Mouse (Mus musculus) kidney, postnatal 25 days (tissue): ENCODE measurements at regions not wholly inside any gene's neighbourhood (a gene's known extent, or its start where the extent isn't known, plus 50 kb on each side); places are given as distances from the start of the nearest gene placed in this dataset.

Experiments used
- DNase-seq, 2 experiments: peaks; one replicate each; pipeline ENCODE4 v3.0.0; 2021; ENCODE audit warnings: mixed read lengths in 2 of 2

DNA sequence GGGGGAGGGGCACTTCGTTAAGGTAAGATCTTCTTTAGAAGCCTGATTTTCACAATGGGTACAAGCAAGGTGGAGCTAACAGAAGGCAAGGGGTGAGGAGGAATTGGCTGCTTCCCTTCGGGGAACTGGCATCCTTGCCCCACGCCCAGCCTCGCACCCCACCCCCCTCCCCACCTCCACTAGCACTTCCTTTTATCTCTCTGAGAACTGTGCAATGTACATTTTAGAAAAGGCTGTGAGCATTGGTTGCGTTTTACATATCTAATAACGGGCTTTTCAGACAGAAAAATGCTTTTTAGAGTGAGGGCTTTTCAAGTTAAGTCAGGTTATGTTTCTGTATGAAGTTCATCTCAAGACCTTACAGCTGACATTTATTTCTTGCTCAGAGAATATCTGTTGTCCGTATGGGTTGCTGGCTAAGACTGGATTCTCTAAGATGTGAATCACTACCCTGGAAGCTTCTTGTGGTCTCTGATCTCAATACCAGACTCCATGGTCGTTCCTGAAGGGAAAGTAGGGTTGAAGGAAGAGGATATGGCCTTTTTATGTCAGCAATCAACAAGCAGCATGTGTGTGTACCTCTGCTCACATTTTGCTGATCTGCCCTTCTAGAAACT, 199.1 kb downstream of the Klf6 start:
- DNase-seq, result no peak

DNA sequence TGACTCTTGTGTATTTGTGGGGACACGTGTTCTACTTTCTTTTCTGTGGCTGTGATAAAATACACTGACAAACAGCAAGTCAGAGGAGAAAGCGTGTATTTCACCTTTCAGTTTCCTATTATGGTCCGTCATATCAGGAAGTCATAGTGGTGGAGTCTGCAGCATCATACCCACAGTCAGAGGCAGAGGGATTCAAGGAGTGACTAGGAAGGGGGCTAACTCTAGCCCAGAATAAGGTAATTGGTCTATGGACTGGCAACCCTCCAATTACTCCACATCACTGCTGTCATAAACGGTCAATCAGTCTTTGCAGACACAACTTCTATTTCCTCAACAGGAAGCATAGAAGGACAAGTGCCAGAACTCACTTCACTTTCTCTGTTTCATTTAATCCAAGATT, 201.0 kb downstream of the Klf6 start:
- DNase-seq, result no peak

DNA sequence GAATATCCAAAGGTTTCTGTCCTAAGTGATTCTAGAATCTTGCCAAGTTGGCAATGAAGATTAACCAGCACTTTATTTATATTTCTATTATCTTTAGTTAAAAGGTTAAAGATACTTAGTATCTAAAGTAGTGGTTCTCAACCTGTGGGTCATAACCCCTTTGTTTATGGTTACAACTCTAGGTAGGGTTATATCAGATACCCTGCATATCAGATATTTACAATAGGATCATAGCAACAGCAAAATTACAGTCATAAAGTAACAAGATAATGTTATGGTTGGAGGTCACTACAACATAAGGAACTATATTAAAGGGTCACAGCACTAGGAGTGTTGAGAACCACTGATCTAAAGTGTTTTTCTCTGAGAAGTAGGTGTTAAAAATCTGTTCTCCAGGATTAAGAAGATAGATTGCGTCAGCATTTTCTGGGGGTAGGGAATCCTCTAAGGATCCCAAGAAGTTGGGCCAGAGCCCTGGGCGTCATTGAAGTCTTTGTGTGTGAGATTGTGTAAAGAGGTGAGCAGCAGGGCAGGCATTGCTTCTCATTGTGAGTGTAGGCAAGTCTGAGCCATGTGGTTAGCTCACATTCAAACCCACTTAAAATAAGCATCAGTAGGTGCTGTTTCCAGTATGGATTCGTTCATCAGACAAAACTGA, 201.6 kb downstream of the Klf6 start:
- DNase-seq, result no peak

DNA sequence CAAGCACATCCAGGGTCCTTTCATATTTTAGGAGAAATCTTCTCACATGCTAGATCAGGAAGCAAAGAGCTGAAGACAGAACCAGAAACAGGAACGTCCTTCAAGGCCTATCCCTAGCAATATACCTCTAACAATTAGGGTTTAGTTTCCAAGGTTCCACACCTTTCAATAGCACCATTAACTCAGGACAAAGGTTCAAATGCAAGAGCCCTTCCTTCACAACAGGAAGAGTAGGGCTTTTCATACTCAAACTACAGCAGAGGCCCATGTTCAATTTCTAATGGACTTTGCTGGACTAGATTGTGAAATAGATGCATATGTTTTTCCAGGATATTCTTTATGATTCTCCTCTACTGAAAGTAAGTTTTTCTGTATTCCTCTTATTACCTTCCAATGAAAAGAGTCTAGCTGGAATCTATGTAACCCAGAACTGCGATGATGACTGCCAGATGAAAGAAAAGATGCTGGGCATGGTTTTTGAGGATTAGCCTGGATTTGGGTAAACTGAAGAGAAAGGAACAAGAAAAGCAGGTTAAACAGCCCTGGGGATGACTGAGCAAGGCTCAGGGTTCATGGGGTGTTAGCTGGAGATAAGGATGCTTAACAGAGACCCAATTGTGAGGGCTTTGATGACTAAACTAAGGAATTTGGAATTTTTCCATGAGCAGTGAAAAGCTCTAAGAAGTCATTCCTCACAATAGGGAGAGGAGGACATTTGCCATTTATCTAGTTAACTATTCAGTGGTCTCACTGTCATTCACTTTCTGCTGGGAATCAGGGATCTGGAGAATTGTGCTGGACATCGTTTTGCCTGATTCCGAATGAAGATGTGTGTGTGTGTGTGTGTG, 215.9 kb downstream of the Klf6 start:
- no peak for DNase-seq

DNA sequence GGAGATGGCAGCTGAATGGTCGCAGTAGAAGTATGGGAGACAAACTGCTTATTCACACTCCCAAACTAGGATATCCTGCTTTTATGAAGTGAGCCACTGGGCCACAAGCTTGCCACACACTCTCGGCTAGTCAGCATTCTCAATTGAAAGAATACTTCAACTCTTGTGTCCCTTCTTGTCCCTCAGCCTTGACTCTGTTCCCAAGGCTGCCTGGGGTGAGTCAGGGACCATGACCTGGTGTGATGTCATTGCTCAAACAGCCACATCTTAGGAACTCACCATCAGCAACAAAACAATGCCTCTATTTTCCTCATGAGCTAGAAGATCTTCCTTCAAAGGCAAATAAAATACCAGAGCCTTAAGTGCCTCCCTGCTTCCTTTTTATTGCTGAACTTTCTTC, 224.6 kb downstream of the Klf6 start:
- no peak for DNase-seq

DNA sequence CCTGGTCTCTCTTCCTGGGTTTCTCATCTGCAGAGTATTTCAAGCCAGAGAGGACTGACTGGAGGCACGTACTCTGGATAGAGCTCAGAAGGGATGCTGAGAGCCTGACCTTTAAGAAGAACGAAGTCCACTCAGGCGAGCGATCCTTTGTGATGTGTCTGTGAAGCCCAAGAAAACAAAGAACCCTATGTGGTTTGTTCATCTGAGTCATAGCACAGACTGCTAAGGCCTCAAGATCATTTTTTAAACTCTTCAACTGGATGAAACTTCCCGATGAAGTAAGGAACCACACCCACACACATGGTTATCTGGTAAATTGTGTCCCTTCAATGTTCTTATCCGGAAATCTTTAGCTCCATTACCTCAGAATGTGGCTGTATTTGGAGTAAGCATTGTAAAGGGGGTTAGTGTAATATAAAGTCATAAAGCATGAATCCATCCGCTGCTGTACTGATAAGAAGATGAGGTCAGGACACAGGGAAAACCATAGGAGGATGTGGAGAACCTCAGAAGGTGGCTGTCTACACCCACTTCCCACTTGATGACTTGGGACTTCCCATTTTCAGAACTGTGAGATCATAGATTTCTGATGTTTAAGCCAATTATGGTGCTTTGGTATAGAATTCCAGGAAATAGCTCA, 247.9 kb downstream of the Klf6 start:
- DNase-seq, result no peak

DNA sequence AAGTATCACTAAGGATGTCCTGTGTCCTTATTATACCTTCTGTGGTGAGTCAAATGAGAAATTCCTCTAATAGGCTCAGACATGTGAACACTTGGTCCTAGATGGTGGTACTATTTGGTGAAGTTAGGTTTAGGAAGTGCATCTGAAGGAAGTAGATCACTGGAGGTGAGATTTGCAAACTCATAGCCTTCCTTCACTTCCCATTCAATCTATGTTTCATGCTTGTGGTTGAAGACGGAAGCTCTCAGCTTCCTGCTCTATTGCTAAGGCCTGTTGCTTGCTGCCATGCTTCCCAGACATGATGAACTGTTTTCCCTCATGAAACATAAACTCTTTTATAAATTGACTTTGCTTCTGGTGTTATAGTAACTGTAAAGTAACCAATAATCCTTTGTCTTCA, 258.4 kb downstream of the Klf6 start:
- no peak for DNase-seq

DNA sequence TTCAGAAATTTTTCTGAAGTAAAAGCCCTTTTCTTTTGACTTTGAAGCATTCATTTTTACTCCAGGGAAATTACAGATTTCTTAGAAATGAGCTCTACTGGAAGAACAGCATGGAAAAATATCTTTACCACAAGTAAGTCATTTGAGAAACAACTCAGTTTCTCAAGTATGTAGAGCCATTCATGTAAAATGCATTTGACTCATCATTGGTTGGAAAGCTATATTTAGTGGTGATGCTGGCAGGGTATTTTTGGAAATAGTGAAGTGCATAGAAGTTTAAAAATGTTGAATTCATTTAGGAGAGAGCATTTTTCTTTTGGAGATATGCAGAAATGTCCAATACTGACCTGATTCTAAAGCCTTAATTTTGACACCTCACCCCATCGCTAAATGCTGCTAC, 266.0 kb downstream of the Klf6 start:
- DNase-seq, result no peak

DNA sequence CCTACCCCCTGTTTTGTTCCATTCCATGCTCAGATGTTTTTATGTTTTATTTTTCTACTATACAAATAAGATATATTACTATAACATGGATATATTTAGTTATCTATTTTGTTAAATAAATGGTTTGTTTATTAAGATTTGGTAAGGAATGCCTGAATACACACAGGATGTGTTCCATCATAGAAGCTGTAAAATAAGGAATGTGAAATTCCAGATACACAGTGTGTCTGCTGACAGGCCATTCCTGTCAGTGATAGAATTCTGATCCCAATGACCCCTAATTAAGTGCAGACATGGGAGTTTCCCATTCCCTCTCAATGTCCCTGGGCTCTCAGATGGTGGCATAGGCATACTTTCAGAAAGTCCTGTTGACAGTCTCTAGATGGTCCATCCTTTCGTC, 267.6 kb downstream of the Klf6 start:
- DNase-seq, result no peak

DNA sequence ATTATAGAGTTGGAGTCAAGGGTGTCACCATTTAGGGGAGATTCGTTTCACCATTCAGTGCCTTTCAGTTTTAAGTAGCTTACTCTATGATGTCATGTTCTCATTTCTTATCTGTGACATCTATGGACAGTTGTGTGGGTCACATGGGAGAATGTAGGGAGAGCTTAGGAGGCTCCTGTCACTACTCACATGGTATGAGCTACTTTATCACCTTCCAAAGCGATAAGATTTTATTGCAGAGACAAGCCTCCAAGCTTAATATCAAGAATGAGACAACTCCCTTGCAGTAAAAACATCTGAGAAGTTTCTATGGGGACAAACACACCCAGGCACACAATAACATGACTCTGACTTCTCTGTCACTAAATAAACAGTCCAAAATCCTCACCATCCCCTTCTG, 270.1 kb downstream of the Klf6 start:
- no peak for DNase-seq

DNA sequence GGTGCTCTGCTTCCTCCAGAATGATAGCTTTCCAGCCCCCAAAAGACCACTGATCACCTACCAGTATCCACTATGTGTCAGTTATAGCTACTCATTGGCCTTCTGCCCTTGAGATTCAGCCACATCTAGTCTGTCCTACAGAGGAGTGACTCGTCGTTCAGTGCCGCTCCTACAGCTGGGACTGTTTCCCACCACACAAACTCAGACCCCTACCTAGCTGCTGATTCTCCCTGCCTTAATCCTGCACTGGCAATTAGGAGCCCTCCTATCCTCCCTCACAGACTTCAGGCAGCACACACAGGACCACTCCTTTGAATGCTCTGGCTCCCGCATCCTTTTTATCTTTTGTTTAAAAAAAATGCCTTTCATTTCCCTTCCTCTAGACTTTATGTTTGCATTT, 275.9 kb downstream of the Klf6 start:
- no peak for DNase-seq

DNA sequence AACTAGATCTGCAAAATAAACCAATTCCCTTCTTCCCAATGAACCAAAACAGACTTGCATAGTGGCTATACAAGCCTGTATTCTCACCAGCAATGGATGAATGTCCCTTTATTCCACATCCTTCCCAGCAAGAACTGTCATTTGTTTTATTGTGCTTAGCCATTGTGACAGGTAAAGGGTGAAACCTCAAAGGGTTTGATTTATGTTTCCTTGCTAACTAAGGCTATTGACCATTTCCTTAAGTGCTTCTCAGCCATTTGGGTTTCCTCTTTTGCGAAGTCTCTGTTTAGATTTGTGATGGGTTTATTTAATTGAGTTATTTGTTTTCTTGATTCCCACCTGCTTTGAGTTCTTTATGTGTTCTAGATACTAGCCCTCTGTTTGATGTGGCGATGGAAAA, 281.5 kb downstream of the Klf6 start:
- no peak for DNase-seq

DNA sequence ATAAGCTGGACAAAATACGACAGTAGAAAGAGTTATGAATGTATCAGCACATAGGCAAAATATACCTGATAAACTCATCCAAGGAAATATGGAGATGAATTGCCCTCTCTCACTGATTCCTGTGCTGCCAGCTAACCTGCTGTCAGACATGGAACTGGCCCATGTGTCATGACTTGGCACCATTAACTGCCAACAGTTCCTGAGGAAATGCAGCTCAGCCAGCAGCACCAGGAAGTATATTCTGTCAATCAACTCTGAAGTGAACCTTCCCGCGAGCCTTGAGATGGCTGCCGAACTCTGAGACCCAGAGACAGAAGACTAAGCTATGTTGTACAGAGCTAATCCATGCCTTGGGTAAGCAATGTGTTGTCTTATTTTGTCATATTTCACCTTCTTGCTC, 292.4 kb downstream of the Klf6 start:
- DNase-seq, result no peak

DNA sequence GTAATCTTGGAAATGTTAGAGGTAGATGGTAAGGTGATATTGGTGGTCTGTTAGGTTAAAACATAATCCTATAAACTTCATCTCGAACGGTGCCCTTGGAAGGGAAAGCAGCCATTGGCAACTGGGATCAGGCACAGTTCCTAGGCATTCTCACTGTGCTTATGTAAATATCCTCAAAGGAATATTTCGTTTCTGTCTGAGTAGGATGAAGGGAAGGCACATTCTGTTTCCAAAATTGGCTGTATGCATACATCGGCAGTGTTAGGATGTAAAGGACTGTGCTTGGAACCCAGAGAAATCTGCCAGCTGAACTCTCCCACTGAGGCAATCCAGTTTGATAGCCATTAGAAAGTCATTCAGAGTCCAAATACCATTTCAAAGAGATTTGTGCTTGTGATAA, 294.9 kb downstream of the Klf6 start:
- no peak for DNase-seq

DNA sequence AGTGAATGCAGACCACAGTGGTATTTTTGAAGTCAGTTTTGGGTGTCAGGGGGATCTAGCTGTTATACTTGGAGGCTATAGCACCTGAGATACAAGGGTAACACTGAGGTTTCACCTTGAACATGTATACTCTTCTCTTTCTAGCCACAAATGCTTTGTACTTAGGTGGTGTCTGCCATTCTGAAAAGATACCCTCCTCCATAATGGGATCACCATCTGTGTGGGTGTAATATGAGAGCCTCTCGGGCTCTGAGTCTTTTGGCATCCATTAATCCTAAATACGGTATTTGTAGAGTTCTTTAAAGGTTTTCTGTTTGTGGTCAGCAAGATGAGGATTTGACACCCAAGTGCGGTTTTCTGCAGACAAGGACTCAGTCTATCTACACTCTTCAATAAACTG, 295.7 kb downstream of the Klf6 start:
- DNase-seq, result no peak

DNA sequence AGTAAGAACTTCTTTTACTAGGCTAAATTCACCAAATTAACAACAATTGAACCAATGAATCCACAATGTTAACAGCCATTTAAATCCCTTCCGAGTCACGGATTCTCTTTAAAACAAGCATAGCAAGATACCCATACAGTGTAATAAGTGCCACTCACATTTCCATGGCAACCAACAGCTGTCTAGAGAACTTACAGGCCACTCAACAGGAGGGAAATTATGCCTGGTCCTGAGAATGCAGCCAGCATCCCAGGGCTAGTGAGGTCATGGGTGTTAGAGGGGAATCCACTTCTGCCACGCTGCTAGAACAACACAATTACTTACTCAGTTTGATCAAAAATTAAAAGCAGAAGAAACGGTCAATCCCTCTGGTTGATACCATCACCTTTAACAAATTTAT, 296.7 kb downstream of the Klf6 start:
- no peak for DNase-seq

DNA sequence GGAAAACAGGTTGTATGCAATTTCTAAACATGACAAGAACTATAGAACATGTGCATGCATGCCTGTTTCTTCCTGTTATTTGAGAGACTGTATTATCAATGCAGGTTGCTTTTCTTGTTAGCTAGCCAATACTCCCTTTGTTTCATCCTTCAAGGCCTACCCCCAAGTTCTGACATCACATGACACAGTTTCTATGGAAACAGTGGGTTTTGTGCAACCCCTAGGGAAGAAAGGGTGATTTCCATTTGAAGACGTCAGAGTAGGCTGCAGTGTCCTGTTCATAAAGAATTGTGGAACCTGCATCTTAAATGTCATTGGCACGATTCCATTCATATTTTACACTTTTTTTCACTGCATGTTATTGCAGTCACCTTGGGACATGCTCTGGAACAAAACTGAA, 298.1 kb downstream of the Klf6 start:
- no peak for DNase-seq

DNA sequence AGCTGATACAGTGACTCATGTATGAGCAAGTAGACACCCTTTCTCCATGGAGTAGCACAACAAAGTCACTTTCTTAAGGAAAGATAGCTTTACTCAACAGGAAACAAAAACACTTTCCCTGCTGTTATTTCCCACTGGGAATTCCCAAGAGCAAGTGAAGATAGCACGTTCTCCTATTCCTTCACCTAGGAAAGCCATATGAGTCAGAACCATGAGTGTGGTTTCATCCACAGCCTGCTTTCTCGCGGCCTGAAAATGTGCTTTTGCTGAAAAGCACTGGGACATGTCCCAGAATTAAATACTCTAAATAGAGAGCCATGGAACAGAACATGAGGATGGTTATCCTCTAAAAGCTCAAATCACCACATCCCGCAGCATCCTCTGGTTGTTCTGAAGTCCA, 304.6 kb downstream of the Klf6 start:
- no peak for DNase-seq

DNA sequence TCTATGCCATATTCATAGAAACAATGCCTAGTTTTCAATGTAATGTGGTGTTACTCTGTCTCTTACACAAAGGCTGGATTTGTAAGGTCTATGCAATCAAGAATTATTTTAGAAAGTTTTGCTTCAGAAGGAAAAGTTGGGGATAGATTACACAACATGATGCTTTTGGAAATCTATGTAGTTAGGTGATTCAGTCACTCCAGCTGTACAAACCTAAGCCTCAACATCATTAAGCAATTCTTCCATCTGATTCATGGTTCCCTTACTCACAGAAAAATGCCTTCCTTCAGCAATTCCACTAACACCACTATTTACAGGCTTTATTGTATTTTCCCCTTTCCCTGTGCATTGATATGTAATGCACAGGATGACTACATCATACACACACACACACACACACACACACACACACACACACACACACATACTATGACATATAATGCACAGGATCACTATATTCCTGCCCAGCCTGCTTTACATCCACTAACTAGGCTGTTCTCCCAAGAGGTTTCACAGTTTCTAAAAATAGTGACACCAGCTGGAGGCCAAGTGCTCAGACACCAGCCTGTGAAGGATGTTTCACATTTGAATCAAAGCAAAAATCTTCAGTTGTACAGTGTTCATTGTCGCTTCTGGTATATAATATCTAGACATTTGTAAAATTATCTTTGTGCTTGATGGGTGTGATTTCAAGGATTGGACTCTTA, 305.9 kb downstream of the Klf6 start:
- no peak for DNase-seq

DNA sequence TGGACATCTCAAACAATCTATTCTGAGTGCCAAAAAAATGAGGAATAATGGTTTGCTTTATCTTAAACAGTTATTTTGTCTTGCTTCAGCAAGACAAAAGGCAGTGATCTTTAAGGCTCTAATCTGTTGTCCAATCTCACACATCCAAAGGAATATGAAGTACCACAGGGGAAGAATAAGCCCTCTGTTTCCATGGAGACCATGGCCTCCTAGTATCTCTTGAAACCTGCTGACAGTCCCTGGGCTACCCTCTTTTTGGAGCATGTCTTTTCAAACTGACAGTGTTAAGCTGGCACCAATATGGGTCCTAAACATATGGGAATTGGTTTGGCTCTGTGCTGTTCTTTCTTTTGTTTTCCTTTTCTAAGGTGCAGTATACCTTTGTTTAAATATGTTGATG, 311.8 kb downstream of the Klf6 start:
- no peak for DNase-seq

DNA sequence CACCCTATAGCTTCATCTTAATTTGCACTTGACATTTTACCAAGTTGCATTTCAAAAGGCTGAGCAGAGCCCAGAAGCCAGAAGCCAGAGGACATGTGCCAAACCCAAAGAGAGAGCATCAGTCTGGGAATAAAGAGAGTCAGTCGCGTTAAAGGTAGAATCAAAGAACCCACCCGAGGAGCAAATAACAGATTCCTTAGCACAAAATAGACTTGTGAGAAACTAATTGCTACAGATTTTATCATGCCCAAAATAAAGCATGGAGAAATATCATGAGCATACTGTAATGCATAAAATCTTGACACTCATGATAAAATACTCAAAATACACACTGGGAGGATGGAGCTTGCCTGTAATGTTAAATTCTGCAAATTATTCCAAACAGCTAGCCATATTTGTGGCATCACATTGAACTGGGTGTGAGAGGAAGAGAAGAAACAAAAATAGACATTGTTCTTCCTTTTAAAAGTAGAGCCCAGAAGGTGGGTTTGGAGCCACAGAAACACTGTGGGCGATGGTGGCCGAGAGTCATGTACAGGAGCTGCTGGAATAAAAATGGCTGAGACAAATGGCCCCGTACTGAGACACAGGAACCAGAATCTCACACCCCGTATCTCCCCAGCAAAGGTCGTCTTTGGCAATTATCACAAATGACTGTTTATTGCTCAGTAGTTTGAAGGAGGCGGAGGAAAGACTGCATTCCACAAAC, 317.2 kb downstream of the Klf6 start:
- DNase-seq, result no peak

DNA sequence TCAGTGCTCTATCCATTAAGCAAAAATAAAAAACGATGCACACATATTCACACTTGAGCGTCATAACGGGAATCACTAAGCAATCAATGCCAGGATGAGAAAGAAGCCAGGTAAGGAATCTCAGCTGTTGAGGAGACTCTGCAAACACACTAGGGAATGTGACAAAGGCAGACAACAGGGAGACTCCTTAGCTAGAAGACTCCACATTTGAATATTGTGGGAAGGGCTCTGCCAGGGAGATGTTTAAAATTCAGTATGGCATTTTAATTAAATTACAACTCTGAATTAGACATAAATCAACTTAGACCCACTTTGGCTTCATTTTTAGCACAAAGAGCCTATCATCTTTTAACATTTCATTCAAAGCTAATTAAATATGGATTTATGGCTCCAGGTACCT, 327.9 kb downstream of the Klf6 start:
- DNase-seq, result no peak

DNA sequence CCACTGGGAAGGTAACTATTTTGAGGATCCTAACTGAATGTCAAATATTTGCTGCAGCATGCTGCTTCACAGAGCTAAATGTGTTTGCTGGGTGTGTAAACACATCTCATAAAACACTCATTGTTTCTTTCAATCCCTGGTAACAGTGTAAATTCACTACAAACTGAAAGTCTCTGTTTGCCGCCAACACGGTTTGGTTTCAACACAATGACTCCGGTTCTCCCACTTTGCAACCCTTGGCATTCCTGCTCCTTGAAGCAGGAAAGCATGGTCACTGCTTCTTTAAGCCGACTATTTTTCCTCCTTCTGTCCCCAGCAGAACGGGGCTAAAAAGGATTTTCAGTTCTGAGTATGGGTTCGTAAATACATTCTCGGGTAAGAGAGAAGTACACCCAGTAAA, 328.3 kb downstream of the Klf6 start:
- no peak for DNase-seq
